Mouse (Mus musculus) intestine, embryonic 14.5 days (tissue): ENCODE measurements around the gene S1pr5. TPM values are rescaled to one million over a fixed set of nuclear protein-coding genes. Genes with fewer than 3 reads are reported as not detected.
"Not testable (repeated sequence)": the region's sequence is repeated elsewhere in the genome, so short reads cannot be mapped to it uniquely, and the experiment has no call there.

ENCODE experiments used
- ATAC-seq: fragments of 200-750 bp; cut with Nextera tagmentation; replicated peaks from 2 replicates; pipeline ENCODE4 v1.8.0; 2017; ENCODE audit warnings: low read depth, moderate number of reproducible peaks, moderate TSS enrichment, moderate library complexity; ENCODE audit not compliant: low FRiP score, low TSS enrichment
- DNase-seq: peaks from one replicate; pipeline ENCODE4 v3.0.0-alpha.2; 2018; ENCODE audit warnings: low spot score
- H3K27ac ChIP-seq: fragments of 300-500 bp; sonication (generic); 2 replicates; pipeline ENCODE4 v1.5.1; 2014; ENCODE audit warnings: low read depth, mild to moderate bottlenecking, control low read depth
- H3K27me3 ChIP-seq: fragments of 300-500 bp; sonication (generic); replicated peaks from 2 replicates; pipeline ENCODE4 v1.6.1; 2014; ENCODE audit warnings: low read length, control low read depth; ENCODE audit not compliant: control insufficient read depth, insufficient read depth
- H3K36me3 ChIP-seq: fragments of 300-500 bp; sonication (generic); 2 replicates; pipeline ENCODE4 v1.6.1; 2014; ENCODE audit warnings: low read length, control low read depth; ENCODE audit not compliant: control insufficient read depth, insufficient read depth
- H3K4me1 ChIP-seq: fragments of 300-500 bp; sonication (generic); replicated peaks from 2 replicates; pipeline ENCODE4 v1.6.1; 2014; ENCODE audit warnings: low read length, control low read depth, mixed read lengths; ENCODE audit not compliant: control insufficient read depth, insufficient read depth
- H3K4me2 ChIP-seq: fragments of 300-500 bp; sonication (generic); 2 replicates; pipeline ENCODE4 v1.6.1; 2014; ENCODE audit warnings: low read length
- H3K4me3 ChIP-seq: fragments of 300-500 bp; sonication (generic); 2 replicates; pipeline ENCODE4 v1.5.1; 2014; ENCODE audit warnings: low read depth, low read length, control low read depth, mixed read lengths
- H3K9ac ChIP-seq: fragments of 300-500 bp; sonication (generic); 2 replicates; pipeline ENCODE4 v1.6.1; 2014; ENCODE audit warnings: mild to moderate bottlenecking, low read length
- H3K9me3 ChIP-seq: fragments of 300-500 bp; sonication (generic); 2 replicates; pipeline ENCODE4 v1.6.1; 2016; ENCODE audit warnings: low read length, control low read depth; ENCODE audit not compliant: control insufficient read depth
- WGBS: fragments of 180-500 bp; shearing (Covaris S2); extraction: QIAGEN DNeasy Blood & Tissue Kit; methylation state at CpG from one replicate; pipeline ENCODE4 v1.1.7; 2014; 5-methylcytosine and 5-hydroxymethylcytosine counted together
- polyA plus RNA-seq: library from polyadenylated mRNA; unstranded; fragments of >200 nt; fragmentation: Nextera tagmentation; extraction: Ambion mirVana; gene quantifications from 2 replicates; pipeline ENCODE4 v1.2.1, GENCODE M21; 2014

The S1pr5 gene
- polyA plus RNA-seq, 1 experiment from 2014 or later: 0.07 TPM

- 0 out of 2 replicates have a peak, but pooled peaks cover 2% of the 10 kb centered on the region for H3K36me3 ChIP-seq
- DNase-seq (no peak), ATAC-seq (no peak)
- no peak overlapping the region for H3K9ac ChIP-seq
- H3K4me3 ChIP-seq: no peak overlapping the region
- no peak overlapping the region for H3K27ac ChIP-seq
- WGBS: 68% methylated on average over 2 of the region's 2 CpGs
- H3K27me3 ChIP-seq: no peaks in the 10 kb centered on the region
- no peak overlapping the region for H3K4me2 ChIP-seq
- H3K4me1 ChIP-seq: peaks cover 9% of the 10 kb centered on the region; the same call in 1 of the 2 replicates
- H3K9me3 ChIP-seq: no peaks in the 10 kb centered on the region
These were observed 13.6 kb upstream of the S1pr5 start for GRCm38 (mm10) chr9:21261831-21262230.

GRCm38 (mm10) chr9:21260491-21261040, 12.3 kb upstream of the S1pr5 start:
- no peak overlapping the region for H3K4me3 ChIP-seq
- H3K4me1 ChIP-seq: no peaks in the 10 kb centered on the region; the same call in 1 of the 2 replicates
- ATAC-seq: no peak
- H3K36me3 ChIP-seq: no peaks in the 10 kb centered on the region
- no peaks in the 10 kb centered on the region for H3K27me3 ChIP-seq
- no peak overlapping the region for H3K4me2 ChIP-seq
- DNase-seq: no peak
- 74% methylated on average over 6 of the region's 6 CpGs for WGBS
- no peaks in the 10 kb centered on the region for H3K9me3 ChIP-seq
- no peak overlapping the region for H3K27ac ChIP-seq
- no peak overlapping the region for H3K9ac ChIP-seq

- H3K9ac ChIP-seq, H3K9me3 ChIP-seq, H3K4me2 ChIP-seq, H3K4me1 ChIP-seq, H3K36me3 ChIP-seq, DNase-seq, H3K4me3 ChIP-seq, ATAC-seq, H3K27ac ChIP-seq: not testable (repeated sequence)
- peaks cover 14% of the 10 kb centered on the region for H3K27me3 ChIP-seq
- 81% methylated on average over 4 of the region's 4 CpGs for WGBS
These were observed 8.1 kb upstream of the S1pr5 start for GRCm38 (mm10) chr9:21256349-21256748.

- H3K4me3 ChIP-seq: no peak overlapping the region
- DNase-seq: no peak
- H3K4me1 ChIP-seq: no peaks in the 10 kb centered on the region; the same call in 1 of the 2 replicates
- no peaks in the 10 kb centered on the region for H3K9me3 ChIP-seq
- H3K27me3 ChIP-seq: peaks cover 31% of the 10 kb centered on the region
- no peak overlapping the region for H3K9ac ChIP-seq
- no peak overlapping the region for H3K27ac ChIP-seq
- H3K4me2 ChIP-seq: no peak overlapping the region
- no peak for ATAC-seq
- no peaks in the 10 kb centered on the region for H3K36me3 ChIP-seq
These were observed 6.4 kb upstream of the S1pr5 start for GRCm38 (mm10) chr9:21254690-21255089.

- Histone ChIP-seq H3K4me3 (no peak overlapping the region), H3K9ac (no peak overlapping the region), H3K27ac (no peak overlapping the region), H3K4me1 (peaks cover 2% of the 10 kb centered on the region; the same call in 1 of the 2 replicates), H3K4me2 (no peak overlapping the region), H3K27me3 (peaks cover 61% of the 10 kb centered on the region), H3K9me3 (no peaks in the 10 kb centered on the region), H3K36me3 (no peaks in the 10 kb centered on the region)
- ATAC-seq (no peak), DNase-seq (no peak)
- 55% methylated on average over 13 of the region's 13 CpGs for WGBS
These were observed 3.0 kb upstream of the S1pr5 start for GRCm38 (mm10) chr9:21251116-21251735.

- H3K27me3 ChIP-seq: peaks cover 68% of the 10 kb centered on the region
- H3K4me1 ChIP-seq: peaks cover 2% of the 10 kb centered on the region; the same call in 1 of the 2 replicates
- DNase-seq (no peak), ATAC-seq (no peak)
- H3K36me3 ChIP-seq: no peaks in the 10 kb centered on the region
- no peak overlapping the region for H3K4me2 ChIP-seq
- no peak overlapping the region for H3K27ac ChIP-seq
- WGBS: 51% methylated on average over 2 of the region's 2 CpGs
- no peak overlapping the region for H3K9ac ChIP-seq
- no peak overlapping the region for H3K4me3 ChIP-seq
- H3K9me3 ChIP-seq: no peaks in the 10 kb centered on the region
These were observed 2.3 kb upstream of the S1pr5 start for GRCm38 (mm10) chr9:21250509-21250908.

GRCm38 (mm10) chr9:21249629-21250508, 1.6 kb upstream of the S1pr5 start:
- Histone ChIP-seq H3K4me3 (no peak overlapping the region), H3K27me3 (peaks cover 75% of the 10 kb centered on the region), H3K36me3 (no peaks in the 10 kb centered on the region), H3K9ac (no peak overlapping the region), H3K4me1 (peaks cover 2% of the 10 kb centered on the region; the same call in 1 of the 2 replicates), H3K27ac (no peak overlapping the region), H3K9me3 (no peaks in the 10 kb centered on the region), H3K4me2 (no peak overlapping the region)
- ATAC-seq (no peak), DNase-seq (no peak)
- 21% methylated on average over 17 of the region's 17 CpGs for WGBS

GRCm38 (mm10) chr9:21246342-21246741, 1.9 kb downstream of the S1pr5 start:
- ATAC-seq (no peak), DNase-seq (no peak)
- Histone ChIP-seq H3K27ac (no peak overlapping the region), H3K36me3 (no peaks in the 10 kb centered on the region), H3K9me3 (no peaks in the 10 kb centered on the region), H3K4me3 (no peak overlapping the region), H3K4me1 (peaks cover 11% of the 10 kb centered on the region), H3K27me3 (peaks cover 84% of the 10 kb centered on the region), H3K9ac (no peak overlapping the region), H3K4me2 (no peak overlapping the region)
- WGBS: 72% methylated on average over 1 of the region's 1 CpGs
